Mouse (Mus musculus) fat pad, adult 2 months (tissue): ENCODE measurements at regions not wholly inside any gene's neighbourhood (a gene's known extent, or its start where the extent isn't known, plus 50 kb on each side); places are given as distances from the start of the nearest gene placed in this dataset.
"Not testable (repeated sequence)": the region's sequence is repeated elsewhere in the genome, so short reads cannot be mapped to it uniquely, and the experiment has no call there.

Source experiments
- DNase-seq: peaks from one replicate; pipeline ENCODE4 v3.0.0-alpha.2; 2011; ENCODE audit warnings: low read depth, low spot score; ENCODE audit errors: extremely low read depth

DNA sequence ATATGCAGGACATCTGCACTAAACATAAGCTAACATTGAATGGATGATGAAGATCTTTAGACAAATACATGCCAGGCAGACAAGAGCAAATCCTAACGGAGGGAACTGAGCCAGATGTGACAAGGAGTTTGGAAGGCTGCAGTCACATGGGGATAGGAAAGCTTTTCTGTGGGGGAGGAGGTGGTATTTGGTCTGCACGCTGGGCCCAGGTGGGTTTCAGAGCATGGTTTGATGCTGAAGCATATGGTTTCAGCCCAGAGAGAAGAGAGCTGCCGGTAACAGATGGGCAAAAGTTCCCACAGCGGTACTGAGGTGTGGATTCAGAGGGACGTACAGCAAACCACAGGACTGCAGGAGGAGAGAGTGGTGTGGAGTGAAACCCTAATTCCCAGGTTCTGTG lies 982.1 kb downstream of the 4930447A16Rik start:
- no peak for DNase-seq

DNA sequence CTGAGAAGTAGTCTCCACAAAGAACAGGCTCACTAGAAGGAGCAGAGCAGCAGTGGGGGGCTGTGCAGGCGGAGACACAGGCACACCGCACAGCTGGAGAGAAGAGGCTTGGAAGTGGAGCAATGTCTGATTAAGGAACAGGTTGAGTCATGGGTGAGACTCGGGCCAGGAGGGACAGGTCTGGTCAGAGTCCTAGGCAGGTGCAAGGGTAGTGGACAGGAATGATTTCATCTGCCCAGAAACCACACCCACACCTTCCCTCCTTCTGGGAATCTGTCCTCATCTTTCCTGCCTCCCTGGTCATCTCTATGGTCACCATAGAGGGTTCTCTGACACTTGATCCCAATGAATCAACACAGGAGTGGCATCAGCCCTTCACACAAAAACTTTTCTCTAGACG lies 983.8 kb downstream of the 4930447A16Rik start:
- peak; percentile 86 for DNase-seq

DNA sequence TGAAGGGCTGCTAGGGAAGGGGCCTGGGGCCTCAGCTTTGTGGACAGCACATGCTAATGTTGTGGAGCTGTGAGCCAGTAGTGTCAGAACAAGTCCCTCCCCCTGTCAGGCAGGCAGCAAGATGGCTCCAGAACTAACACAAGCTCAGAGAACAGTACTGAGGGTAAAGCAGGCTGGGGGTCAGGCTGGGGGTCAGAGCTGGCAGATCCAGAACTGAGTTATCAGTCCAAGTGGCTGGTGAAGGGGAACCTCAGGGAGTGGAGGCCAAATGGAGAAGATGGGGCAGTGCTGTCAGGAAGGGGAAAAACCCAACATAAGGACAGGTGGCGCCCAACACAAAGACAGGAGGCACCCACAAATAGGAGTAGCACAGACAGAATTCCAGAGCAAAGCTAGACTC lies 985.1 kb downstream of the 4930447A16Rik start:
- no peak for DNase-seq

DNA sequence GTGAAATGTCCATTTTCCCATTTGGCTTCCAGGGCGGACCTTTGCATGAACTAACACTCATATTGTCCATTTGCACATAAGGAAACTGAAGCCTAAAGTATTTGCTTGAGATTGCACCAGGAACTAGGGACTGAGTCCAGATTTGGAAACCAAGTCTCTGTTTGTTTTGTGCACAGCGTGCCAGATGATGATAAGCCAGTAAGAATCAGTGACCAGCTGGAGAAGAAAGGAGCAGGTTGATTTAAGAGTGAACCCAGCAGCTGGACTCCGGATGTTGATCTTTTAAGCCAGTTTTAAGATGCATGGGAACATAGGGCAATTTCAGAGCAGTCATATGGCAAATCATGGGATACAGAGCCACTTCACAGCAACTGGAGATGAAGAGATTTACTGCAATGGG lies 987.1 kb downstream of the 4930447A16Rik start:
- DNase-seq: peak; percentile 90

DNA sequence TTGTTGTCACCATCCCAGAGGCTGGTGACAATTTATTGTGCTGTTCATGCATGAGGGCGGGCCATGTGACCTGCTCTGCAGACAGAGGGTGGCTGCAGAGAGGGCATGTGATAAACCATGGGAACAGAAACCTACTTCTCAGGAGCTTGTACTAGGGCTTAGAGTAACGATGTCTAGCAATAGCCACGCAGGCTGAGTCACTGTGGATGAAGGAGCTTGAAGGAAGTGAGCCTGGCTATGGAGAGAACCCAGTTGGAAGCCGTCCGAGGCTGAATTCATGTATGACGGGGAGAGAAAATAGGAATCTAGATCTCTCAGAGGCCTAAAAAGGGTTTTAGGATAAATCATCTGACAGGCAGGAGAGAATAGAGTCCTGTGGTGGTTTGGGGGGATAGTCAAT lies 988.0 kb downstream of the 4930447A16Rik start:
- DNase-seq: no peak

DNA sequence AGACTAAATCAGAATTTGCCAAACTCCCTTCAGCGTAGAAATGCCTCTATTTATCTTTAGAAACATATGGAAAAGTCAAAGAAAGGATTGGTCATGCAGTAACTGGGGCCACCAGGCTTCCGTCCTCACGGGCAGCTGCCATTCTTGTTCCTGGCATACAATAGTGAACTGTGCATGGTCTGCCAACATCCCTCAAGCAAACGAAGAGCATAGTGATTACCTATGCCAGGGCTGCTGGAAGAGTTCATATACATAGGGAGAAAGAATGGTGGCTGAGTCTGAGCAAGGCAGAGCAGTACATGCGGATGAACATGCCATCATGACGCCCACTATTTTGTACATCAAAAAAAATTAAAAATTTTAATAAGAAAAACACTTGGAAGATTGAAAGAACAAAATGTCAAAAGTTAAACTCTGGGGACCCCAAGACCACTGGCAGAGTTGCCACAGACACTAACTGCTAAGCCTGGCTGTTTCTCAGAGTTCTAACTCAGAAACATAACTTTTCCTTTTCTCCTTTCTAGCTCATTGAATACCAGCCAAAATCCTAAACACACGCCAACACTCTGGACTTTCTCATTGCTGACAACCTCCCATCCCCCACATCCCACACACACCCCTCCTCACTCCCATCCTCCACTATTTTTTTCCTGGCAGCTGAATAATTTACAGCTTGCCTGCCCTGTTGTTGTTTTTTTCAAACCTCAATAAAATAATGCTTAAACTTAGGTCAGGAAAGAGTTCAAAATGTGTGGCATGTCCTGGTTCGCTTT lies 989.1 kb downstream of the 4930447A16Rik start:
- DNase-seq: no peak

DNA sequence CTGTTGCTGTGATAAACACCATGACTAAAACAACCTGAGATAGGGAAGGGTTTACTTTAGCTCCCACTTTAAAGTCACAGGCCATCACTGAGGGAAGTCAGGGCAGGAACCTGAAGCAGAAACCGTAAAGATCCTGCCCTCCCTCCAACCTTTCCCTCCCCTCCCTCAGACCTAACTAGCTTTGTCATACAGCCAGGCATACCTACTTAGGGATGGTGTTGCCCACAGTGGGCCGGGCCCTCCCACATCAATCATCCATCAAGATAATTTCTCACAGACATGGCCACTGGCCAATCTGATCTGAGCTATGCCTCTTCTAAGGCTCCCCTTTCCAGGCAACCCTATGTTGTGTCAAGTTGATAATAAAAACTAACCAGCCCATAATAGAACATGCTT lies 989.7 kb downstream of the 4930447A16Rik start:
- DNase-seq: no peak

DNA sequence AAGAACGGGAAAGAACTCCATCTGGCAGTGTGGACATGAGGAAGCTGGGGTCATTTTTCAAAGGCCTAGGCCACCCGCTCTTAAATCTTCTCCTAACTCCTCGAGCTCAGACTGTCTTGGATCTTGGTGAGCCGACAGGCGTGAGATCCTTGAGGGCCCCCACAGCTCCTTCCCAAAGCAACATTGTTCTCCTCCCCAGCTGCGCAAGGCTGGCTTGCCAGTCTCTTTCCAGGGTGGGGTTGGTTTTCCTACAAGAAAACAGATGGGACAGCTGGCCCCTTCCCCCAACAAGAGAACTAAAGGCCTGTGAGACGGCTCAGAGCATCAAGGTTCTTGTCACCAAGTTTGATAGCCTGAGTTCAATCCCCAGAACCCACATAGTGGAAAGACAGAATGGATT lies 994.3 kb downstream of the 4930447A16Rik start:
- no peak for DNase-seq

DNA sequence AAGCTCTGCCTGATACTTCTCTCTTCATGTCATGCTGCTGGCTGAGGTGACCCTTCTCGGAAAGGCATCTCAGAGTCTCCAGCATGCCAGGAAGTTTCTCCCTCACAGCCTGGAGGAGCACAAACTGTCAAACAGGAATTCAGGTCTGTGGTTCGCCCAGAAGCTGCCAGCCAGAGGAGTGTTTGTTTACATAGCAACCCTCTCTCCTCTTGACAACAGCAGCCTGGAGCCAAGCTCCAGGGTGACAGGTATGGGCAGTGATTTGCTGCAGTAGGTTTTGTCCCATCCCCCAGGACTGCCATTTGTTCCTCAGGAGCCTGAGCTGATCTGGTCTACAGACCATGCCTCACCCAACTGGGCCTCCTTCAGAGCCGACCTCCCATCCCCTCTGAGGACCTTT lies 995.4 kb downstream of the 4930447A16Rik start:
- no peak for DNase-seq

DNA sequence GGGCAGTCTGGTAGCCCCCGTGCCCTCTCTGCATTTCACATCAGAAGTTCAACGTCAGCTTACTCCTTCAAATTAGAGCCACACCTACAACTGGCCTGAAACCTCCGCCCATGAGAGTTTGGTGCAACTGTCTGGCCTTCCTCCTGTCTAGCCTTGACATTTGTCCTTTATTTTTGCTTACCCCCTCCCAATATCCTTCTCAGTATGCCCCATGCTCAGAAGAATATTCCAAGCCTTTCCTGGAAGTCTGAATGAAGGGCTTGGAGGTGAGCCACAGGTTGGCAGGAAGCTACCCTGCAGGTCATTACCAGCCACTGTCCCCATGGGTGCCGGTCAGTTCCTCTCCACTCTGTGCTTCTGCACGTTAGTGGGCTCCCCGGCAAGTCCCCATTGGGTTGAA lies 997.4 kb downstream of the 4930447A16Rik start:
- no peak for DNase-seq

DNA sequence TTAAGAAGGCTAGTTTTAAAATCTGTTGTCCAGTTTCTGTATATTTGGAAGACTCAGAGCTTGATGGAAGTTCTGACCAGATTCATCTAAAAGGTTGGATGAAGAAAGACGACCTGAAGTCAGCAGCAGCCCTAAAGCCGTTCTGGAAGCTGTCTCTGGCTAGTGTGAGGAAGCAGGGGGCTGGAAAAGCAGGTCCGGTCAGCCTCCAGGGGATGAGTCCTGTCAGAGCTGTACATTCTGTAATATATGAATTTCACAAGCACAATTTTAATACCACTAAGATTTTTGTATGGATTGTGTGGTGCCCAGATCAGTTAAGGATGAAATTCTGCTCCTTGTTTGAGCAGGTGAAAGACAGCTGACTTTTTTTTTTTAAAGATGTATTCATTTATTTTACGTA lies 1000.2 kb downstream of the 4930447A16Rik start:
- DNase-seq: peak; percentile 97

DNA sequence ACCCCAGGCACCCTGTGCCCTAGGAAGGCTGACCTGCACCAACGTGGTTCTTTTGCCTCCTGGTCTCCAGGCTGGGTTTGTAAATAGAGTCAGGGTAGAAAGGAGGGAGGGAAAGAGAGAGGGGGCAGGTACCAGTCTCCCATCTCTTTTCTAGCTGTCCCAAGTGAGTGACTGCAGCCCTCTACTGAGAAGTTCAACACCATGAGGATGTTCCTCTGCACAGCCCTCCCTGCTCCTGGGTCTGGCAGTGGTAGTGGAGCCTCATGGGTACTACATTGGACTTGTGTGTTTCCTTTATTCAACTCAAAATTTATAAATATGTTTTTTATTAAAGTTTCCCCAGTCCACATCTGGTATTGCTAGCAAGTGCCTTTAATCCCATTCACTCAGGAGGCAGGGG lies 1002.6 kb downstream of the 4930447A16Rik start:
- no peak for DNase-seq

DNA sequence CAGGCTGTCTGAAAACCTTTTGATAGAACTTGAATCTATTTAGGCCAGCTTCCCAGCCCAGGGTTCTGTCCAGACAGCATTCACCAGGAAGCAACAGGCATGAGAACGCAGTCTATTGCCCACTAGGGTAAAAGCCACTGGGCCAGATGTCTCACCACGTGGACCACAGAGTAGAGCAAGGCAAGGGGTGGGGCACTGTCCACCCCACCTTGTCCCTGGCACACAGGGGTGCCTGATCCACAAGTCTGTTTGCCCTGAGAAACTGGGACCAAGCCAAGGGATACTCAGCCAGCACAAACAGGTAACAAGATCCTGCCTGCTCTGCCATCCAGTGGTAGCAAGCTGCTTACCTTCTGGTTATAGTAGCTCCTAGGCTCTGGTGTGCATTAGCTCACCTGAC lies 1006.3 kb downstream of the 4930447A16Rik start:
- DNase-seq: peak; percentile 100

DNA sequence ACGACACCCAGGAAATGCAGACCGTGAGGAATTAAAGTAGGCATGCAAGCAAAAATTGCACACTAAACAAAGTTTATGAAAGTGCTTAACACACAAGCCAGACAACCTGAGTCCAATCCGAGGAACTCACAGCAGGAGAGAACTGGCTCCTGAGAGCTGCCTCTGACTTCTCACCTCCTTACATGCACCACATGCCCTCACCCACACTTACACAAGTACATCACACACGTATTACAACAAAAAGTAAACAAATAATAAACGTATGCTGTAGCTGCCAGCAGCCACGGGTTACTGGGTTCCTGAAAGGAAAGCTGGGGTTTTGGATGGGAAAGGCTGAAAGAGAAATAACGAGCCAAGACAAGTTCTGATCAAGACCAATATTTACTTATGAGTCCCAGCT lies 1008.0 kb downstream of the 4930447A16Rik start:
- DNase-seq: peak; percentile 72

DNA sequence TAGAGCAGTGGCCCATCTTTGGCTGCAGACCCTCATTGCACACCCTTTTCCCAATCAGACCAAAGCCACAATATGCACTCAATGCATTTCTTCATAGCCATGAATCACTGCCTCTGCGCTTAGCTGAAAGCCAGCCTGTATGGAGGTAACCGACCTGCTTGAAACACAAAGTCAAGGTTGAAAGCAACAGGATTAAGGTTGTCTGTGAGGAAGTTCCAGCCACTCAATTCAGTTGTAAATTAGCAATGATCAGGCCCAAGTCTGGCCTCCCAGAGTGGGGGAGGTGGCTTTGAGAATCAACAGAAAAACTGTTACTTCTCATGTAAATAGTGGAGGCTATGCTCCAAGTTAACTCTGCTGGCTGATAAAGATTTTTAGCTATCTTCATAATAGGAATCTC lies 1008.9 kb downstream of the 4930447A16Rik start:
- not testable (repeated sequence) for DNase-seq
